Mouse (Mus musculus) heart, adult 11 months (tissue): ENCODE measurements around the gene Il17rc.

Source experiments
- DNase-seq: peaks from one replicate; pipeline ENCODE4 v3.0.0; 2022

Gene Il17rc

GRCm38 (mm10) chr6:113471297-113471936, at the start of gene Il17rc:
Gene Il17rc, plus strand, starts transcription at chr6:113471427.
- DNase-seq = peak; percentile 98

GRCm38 (mm10) chr6:113423000-113423399, 48.2 kb upstream of the Il17rc start:
- no peak for DNase-seq

DNA sequence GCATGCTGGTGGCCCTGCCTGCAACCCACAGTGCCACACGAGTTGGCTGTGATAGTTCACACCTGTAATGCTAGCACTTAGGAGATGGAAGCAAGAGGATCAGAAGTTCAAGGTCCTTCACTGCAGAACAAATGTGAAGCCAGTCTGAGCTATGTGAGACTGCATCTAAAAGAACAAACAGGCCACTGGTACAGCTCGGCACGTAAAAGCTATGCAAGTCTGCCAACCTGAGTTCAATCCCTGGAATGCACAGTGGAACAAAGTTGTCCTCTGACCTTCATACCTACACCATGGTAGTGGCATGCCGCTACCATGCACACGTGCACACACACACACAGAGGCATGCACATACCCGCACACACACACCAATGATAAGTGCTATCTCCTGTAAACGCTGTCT, 47.0 kb upstream of the Il17rc start:
- DNase-seq = no peak

DNA sequence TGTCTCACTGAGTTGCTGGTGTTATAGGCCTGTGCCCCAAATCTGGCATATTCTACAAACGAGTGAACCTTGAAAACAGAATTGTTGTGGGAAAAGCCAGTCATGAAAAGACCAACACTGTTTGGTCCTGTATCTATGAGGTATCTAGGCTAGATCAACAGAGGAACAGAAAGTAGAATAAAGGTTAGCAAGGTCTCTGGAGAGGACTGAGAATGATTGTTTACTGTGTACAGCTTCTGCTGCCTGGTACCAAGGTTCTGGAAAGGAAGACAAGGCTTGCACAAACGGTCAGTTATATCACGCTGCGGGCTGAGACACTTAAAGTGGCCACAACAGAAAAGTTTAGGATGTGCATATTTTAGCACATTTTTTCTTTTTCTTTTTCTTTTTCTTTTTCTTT, 44.5 kb upstream of the Il17rc start:
- no peak for DNase-seq

DNA sequence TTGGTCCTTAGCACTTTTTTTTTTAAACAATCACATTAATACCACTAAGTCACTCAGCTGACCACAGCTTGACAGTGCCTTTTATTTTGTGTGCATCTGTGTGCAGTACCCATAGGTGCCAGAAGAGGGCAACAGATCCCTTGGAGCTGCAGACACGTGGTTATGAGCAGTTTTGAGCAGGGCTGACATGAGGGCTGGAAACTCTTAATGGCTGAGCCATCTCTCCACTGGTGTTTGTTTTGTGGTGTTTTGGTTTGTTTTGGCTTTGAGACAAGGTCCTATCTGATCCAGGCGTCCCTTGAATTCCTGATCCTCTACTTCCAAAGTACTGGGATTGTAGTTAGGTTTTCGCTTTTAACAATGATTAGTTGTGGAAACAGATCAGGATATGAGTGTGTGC, 43.8 kb upstream of the Il17rc start:
- DNase-seq = no peak

GRCm38 (mm10) chr6:113428006-113428405, 43.2 kb upstream of the Il17rc start:
- no peak for DNase-seq

DNA sequence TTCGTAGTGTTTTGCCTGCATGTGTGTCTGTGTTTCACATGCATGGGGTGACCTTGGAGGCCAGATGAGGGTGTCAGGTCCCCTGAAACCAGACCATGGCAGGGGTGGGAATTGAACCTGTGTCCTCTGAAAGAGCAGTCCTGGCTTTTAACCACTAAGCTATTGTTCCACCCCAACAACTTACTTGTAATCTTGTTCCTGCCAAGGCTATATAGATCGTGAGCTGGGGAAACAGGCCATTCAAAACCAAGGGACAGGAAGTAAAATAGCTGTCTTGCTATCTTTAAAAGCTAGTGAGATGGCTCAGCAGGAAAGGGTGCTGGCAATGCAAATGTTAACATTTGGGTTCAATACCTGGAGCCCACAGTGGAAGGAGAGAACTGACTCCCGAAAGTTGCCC, 41.3 kb upstream of the Il17rc start:
- no peak for DNase-seq

DNA sequence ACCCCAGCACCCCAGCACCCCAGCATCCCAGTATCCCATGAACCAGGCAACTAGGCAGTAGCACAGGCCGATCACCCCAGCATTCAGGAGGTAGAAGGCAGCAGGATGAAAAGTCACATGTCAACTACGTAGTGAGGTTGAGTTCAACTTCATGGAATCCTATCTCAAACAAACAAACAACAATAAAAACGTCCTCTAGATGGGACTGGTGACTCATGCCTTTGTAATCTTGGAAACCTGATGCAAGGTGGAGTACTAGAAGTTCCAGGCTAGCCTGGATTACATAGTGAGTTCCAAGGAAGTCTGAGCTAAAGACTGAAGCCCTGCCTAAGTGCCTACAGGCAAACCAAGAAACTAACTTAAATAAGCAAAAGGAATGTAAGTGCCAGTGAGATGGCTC, 40.4 kb upstream of the Il17rc start:
- no peak for DNase-seq

- no peak for DNase-seq
These were observed 39.4 kb upstream of the Il17rc start for GRCm38 (mm10) chr6:113431801-113432200.

- no peak for DNase-seq
These were observed 37.6 kb upstream of the Il17rc start for GRCm38 (mm10) chr6:113433661-113434060.

DNA sequence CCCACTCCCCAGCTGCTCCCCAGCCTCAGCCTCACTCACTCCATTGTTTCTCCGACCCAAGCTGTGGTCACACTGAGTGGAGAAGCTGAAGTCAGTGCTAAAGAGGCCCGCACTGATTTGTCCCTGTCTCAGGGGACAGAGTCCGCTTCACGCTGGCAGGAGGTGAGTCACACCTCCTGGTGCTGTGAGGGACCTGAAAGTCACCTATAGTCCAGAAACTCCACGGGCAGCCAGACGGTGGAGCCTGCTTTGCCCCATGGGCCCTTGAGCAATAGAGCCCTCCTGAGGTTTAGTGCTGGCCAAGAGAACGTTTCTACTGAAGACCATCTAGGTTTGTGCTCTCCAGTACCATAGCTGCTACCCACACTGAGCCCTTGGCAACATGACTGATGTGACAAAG, 36.5 kb upstream of the Il17rc start:
- no peak for DNase-seq

GRCm38 (mm10) chr6:113435664-113436205, 35.5 kb upstream of the Il17rc start, which contains the start of gene Cidec:
Gene Cidec, minus strand, starts transcription at chr6:113435760.
- no peak for DNase-seq

GRCm38 (mm10) chr6:113437135-113437534, 34.1 kb upstream of the Il17rc start:
- DNase-seq = peak; percentile 84

DNA sequence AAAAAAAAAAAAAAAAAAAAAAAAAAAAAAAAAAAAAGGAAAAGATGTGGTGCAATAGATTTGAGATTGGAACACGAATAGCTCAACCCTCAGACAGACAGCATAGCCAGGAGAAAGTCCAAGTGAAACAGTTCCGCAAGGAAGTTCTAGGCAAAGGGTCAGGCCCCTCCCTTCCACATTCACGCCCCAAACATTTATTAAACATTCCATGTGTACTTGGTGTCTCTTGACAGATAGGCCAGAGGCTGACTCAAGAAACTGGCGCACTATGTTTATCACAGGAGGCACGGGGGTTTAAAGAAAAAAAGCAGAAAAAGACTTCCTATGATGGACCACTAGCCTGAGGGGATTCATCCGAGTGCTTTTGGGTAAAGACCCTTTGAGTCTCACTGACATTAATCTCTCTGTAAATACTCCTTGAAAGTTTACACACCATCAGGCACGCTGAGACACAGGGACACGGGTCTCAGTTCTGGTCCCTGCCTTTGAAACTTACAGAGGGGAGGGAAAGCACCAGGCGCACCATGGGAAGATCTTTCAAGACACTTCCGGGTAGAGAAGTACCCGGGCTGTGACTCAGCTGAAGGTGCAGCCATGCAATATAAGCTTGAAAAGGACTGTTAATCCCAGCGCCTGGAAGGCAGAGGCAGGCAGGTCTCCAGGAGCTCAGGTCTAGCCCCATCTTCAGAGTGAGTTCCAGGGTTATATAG, 32.4 kb upstream of the Il17rc start:
- no peak for DNase-seq

DNA sequence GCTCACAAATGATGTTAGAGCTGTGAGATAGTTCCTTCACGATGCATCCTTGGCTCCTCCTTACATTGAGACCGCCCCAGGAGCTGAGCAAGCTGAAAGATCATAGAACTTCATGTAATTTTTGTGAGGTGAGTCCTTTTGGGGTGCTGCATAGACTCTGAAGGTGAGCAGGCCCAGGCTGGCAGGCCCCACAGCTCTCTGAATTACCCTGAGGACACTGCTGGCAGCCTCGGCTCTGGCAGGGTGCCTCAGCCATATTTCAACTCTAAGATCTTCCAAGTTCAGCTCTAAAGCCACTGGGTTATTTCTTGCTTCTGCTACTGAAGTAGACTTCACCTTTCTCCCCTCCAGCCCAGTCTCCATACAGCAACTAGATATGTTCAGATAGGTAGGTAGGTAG, 30.5 kb upstream of the Il17rc start:
- DNase-seq = peak; percentile 83

DNA sequence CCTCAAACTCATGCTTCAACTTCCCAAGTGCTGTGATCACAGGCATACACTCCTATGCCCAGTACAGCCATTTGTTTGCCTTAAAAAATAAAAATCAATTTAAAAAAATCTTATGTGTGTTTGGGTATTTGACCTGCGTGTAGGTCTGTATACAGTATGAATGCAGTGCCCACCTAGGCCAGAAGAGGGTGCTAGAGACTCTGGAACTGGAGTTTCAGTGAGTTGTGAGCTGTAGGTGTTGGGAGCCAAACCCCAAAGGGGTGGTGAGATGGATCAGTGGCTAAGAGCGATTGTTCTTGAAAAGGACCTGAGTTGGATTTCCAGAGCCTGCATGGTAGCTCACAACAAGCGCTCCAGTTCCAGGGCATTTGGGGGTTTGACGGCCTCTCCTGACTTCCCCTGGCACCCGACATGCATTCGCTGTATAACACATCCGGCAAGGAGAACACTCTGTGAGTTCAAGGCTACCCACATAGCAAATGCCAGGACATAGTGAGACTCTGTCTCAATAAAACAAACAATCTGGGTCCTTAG, 30.0 kb upstream of the Il17rc start:
- DNase-seq = peak; percentile 89

GRCm38 (mm10) chr6:113442087-113442441, 29.2 kb upstream of the Il17rc start:
- DNase-seq = no peak

DNA sequence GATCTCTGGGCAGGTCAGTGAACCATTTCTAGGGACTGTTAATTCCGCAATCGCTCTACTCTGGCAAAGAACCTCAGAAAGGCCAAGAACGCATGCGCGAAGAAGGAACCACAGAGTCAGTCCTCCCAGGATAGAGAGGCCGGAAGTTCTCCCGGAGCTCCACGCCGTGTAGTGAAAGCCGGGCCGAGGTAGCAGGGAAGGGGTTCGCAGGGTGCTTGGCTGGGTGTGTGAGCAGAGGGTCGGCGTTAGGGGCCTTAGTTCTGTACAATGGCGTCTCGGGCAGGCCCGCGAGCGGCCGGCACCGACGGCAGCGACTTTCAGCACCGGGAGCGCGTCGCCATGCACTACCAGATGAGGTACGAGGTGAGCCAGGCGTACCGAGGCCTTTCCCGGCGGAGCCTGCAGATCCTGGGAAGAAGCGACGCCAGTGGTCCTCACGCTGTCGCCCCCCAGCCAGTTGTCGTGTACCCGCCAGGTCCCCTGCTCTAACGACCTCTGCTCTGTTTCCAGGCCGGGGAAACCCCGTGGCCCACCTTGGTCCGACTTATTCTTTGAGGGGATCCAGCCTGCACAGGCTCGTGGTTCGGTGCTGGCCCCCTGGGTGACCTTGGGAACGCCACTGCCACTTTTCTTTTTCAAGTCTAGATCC, 28.7 kb upstream of the Il17rc start, which contains the start of gene Jagn1:
Gene Jagn1 (plus strand): TSS at position 128 of the 649 bp plus-strand sequence.
- peak; percentile 99 for DNase-seq

DNA sequence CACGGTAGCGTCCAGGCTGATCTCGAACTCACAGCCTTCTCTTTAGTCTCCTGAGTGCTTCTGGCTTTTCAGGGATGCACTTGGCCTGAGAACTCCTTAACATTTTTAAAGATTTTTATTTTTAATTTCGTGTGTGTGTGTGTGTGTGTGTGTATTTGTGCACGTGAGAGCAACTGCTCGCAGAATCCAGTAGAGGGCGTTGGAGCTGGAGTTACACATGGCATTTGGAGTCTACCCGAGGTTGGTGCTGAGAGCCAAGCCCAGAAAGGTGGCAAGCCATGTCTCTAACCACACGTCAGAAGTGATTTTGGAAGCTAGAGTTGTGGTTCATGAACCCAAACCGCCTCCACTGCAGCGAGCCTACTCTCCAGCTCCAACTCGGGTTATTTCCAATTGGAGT, 28.1 kb upstream of the Il17rc start:
- no peak for DNase-seq

DNA sequence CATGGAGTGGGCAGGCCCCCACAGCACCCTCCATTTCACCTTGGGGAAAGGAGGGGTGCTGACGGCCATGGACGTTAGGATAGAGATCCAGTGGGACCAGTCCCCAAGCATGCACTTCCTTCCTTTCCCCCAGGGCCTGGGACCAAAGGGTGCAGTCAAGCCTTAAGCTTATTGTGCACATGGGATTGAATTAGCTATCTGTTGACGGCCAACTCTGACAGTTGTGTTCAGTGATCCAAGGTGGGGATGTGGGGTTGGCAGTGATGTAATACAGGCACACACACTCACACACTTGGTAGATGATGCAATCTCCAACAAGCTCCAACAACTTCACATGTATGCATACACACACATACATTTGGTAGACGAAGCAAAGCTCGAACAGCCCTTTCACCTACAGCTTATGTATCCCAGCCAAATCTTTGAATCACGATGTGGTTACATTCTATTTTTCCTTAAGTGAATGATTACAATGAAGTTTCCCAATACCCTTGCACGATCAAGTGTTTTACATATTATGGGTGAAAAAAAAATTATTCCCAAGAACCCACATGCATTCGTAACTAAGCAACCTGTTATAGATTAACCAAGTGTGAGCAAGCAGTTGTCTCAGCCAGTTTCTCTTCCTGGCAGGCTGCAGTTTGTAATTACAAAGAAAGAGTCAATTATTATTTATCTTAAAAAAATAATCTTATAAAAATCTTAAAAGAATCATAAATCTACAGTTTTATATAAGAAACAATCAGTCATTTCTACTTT, 26.8 kb upstream of the Il17rc start:
- DNase-seq = peak; percentile 57

DNA sequence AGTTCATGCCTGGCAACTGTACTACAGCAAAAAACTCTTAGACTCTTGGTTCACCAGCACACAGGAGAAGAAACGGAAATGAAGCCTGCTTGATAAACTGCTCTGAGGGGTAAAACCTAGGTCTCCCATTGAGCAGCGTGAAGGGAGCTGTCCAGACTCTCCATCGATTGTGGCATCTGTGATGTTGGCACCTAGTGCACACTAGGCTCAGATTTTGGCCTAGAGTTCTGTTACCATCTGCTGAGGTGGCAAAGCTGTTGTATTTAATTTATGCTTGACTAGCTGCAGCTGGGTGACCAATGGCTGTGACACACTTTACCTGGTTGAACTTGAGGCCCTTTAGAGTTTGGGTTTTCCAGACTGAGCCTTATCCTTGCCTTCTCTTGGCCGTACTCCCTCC, 23.6 kb upstream of the Il17rc start:
- no peak for DNase-seq

DNA sequence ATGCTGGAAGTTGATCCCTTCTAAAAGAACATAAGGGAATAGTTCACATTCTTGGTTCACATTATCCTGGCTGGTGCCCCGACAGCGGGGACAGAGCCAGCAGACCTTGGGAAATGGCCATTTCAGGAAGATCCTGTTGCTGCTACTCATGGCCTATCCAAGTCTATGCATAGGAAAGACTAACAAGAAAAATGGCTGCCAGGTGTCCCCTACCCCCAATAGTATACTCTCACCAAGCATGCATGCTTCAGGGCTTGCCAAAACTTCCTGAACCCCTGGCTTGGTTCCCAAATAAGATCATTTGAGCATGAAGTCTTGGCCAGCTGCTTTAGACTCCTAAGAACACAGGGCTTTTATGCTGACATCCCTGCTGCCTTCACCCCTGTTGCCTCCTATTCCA, 19.4 kb upstream of the Il17rc start:
- no peak for DNase-seq

DNA sequence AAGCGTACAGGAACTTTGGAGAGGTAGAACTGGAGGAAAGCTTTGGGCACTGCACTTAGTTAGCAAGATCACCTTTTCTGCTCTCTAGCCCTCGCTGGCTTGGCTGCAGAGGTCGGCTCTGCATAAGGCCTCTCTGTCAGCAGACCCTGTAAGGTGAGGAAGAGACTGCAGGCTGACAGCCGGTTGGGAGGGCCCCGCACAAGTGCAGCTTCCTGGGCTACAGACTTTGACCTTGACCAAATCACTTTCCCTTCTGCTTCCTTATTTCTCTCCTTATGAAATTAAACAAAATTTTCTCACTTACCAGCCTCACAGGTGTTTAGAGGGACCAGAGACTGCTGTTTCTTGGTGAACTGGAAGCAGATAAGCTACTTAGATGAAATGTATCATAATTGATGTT, 16.2 kb upstream of the Il17rc start:
- no peak for DNase-seq
